Mouse (Mus musculus): ENCODE measurements around the gene Pars2. TPM values are rescaled to one million over a fixed set of nuclear protein-coding genes. Genes with fewer than 3 reads are reported as not detected.

Pars2 gene
- 11.5 and 12.5 TPM in 2 replicates for polyA plus RNA-seq (2014; fragmentation: Nextera tagmentation; extraction: Ambion mirVana)

GRCm38 (mm10) chr4:106650833-106651527 lies at the start of gene Pars2:
Gene Pars2, plus strand, starts transcription at chr4:106651069.
- DNase-seq (ENCODE audit: low spot score), result peak; percentile 99
- Histone ChIP-seq H3K27ac (ENCODE audit: low read depth, low read length) (no peak within 1 kb of the TSS), H3K4me2 (ENCODE audit: low read depth) (peak within 1 kb of the TSS; percentile 91), H3K9ac (ENCODE audit: low read length) (peak within 1 kb of the TSS; percentile 81), H3K36me3 (ENCODE audit: control insufficient read depth, insufficient read depth, low read length) (no peaks in the 10 kb centered on the region; the same call in 1 of the 2 replicates), H3K9me3 (ENCODE audit: control insufficient read depth, low read length) (no peaks in the 10 kb centered on the region), H3K4me3 (ENCODE audit: low read depth, low read length) (peak within 1 kb of the TSS; percentile 70), H3K4me1 (ENCODE audit: control insufficient read depth, insufficient read depth, low read length) (peaks cover 7% of the 10 kb centered on the region), H3K27me3 (ENCODE audit: control insufficient read depth, insufficient read depth, low read length) (no peaks in the 10 kb centered on the region)
- peak; percentile 97 for ATAC-seq (ENCODE audit: insufficient read depth, low FRiP score, low TSS enrichment)
- 3% methylated on average over 40 of the region's 40 CpGs for WGBS

- no peak overlapping the region for H3K9ac ChIP-seq (ENCODE audit: low read length)
Observed at GRCm38 (mm10) chr4:106606639-106607554, 44.0 kb upstream of the Pars2 start.

GRCm38 (mm10) chr4:106607905-106608304 lies 43.0 kb upstream of the Pars2 start:
- no peak for ATAC-seq (ENCODE audit: insufficient read depth, low FRiP score, low TSS enrichment)
- H3K27me3 ChIP-seq (ENCODE audit: control insufficient read depth, insufficient read depth, low read length), result no peaks in the 10 kb centered on the region

More at GRCm38 (mm10) chr4:106606639-106607554, 44.0 kb upstream of the Pars2 start:
- Histone ChIP-seq H3K9me3 (ENCODE audit: control insufficient read depth, low read length) (no peaks in the 10 kb centered on the region), H3K27me3 (ENCODE audit: control insufficient read depth, insufficient read depth, low read length) (no peaks in the 10 kb centered on the region), H3K36me3 (ENCODE audit: control insufficient read depth, insufficient read depth, low read length) (no peaks in the 10 kb centered on the region), H3K4me3 (ENCODE audit: low read depth, low read length) (no peak overlapping the region), H3K27ac (ENCODE audit: low read depth, low read length) (no peak overlapping the region), H3K4me2 (ENCODE audit: low read depth) (peak overlapping the region; percentile 30), H3K4me1 (ENCODE audit: control insufficient read depth, insufficient read depth, low read length) (no peaks in the 10 kb centered on the region)
- 42% methylated on average over 18 of the region's 18 CpGs for WGBS
- ATAC-seq (ENCODE audit: insufficient read depth, low FRiP score, low TSS enrichment) (peak; percentile 94), DNase-seq (ENCODE audit: low spot score) (peak; percentile 64)

GRCm38 (mm10) chr4:106613105-106613504 lies 37.8 kb upstream of the Pars2 start:
- H3K4me1 ChIP-seq (ENCODE audit: control insufficient read depth, insufficient read depth, low read length), result no peaks in the 10 kb centered on the region
- H3K4me3 ChIP-seq (ENCODE audit: low read depth, low read length), result no peak overlapping the region
- no peak overlapping the region for H3K9ac ChIP-seq (ENCODE audit: low read length)
- ATAC-seq (ENCODE audit: insufficient read depth, low FRiP score, low TSS enrichment), result no peak
- no peaks in the 10 kb centered on the region for H3K36me3 ChIP-seq (ENCODE audit: control insufficient read depth, insufficient read depth, low read length)
- no peak for DNase-seq (ENCODE audit: low spot score)
- no peak overlapping the region; the same call in 1 of the 2 replicates for H3K27ac ChIP-seq (ENCODE audit: low read depth, low read length)
- 80% methylated on average over 8 of the region's 8 CpGs for WGBS
- no peak overlapping the region for H3K4me2 ChIP-seq (ENCODE audit: low read depth)
- no peaks in the 10 kb centered on the region for H3K27me3 ChIP-seq (ENCODE audit: control insufficient read depth, insufficient read depth, low read length)
- H3K9me3 ChIP-seq (ENCODE audit: control insufficient read depth, low read length), result no peaks in the 10 kb centered on the region

More at GRCm38 (mm10) chr4:106607905-106608304, 43.0 kb upstream of the Pars2 start:
- DNase-seq (ENCODE audit: low spot score), result no peak
- Histone ChIP-seq H3K4me3 (ENCODE audit: low read depth, low read length) (no peak overlapping the region), H3K9me3 (ENCODE audit: control insufficient read depth, low read length) (no peaks in the 10 kb centered on the region), H3K9ac (ENCODE audit: low read length) (no peak overlapping the region), H3K4me2 (ENCODE audit: low read depth) (no peak overlapping the region), H3K4me1 (ENCODE audit: control insufficient read depth, insufficient read depth, low read length) (no peaks in the 10 kb centered on the region), H3K27ac (ENCODE audit: low read depth, low read length) (no peak overlapping the region), H3K36me3 (ENCODE audit: control insufficient read depth, insufficient read depth, low read length) (no peaks in the 10 kb centered on the region)
- WGBS, result 96% methylated on average over 1 of the region's 1 CpGs

GRCm38 (mm10) chr4:106613560-106613959 lies 37.3 kb upstream of the Pars2 start:
- Histone ChIP-seq H3K27ac (ENCODE audit: low read depth, low read length) (no peak overlapping the region), H3K36me3 (ENCODE audit: control insufficient read depth, insufficient read depth, low read length) (no peaks in the 10 kb centered on the region), H3K9me3 (ENCODE audit: control insufficient read depth, low read length) (no peaks in the 10 kb centered on the region), H3K27me3 (ENCODE audit: control insufficient read depth, insufficient read depth, low read length) (no peaks in the 10 kb centered on the region), H3K9ac (ENCODE audit: low read length) (no peak overlapping the region), H3K4me3 (ENCODE audit: low read depth, low read length) (no peak overlapping the region), H3K4me1 (ENCODE audit: control insufficient read depth, insufficient read depth, low read length) (no peaks in the 10 kb centered on the region), H3K4me2 (ENCODE audit: low read depth) (no peak overlapping the region)
- no peak for ATAC-seq (ENCODE audit: insufficient read depth, low FRiP score, low TSS enrichment)
- 85% methylated on average over 3 of the region's 3 CpGs for WGBS
- DNase-seq (ENCODE audit: low spot score), result no peak

GRCm38 (mm10) chr4:106614180-106614797 lies 36.6 kb upstream of the Pars2 start:
- DNase-seq (ENCODE audit: low spot score) (peak; percentile 73), ATAC-seq (ENCODE audit: insufficient read depth, low FRiP score, low TSS enrichment) (peak; percentile 61)
- Histone ChIP-seq H3K27ac (ENCODE audit: low read depth, low read length) (no peak overlapping the region), H3K27me3 (ENCODE audit: control insufficient read depth, insufficient read depth, low read length) (no peaks in the 10 kb centered on the region), H3K9ac (ENCODE audit: low read length) (no peak overlapping the region), H3K36me3 (ENCODE audit: control insufficient read depth, insufficient read depth, low read length) (no peaks in the 10 kb centered on the region), H3K4me2 (ENCODE audit: low read depth) (no peak overlapping the region), H3K9me3 (ENCODE audit: control insufficient read depth, low read length) (no peaks in the 10 kb centered on the region), H3K4me3 (ENCODE audit: low read depth, low read length) (no peak overlapping the region), H3K4me1 (ENCODE audit: control insufficient read depth, insufficient read depth, low read length) (no peaks in the 10 kb centered on the region)
- WGBS, result 41% methylated on average over 7 of the region's 7 CpGs

- H3K4me2 ChIP-seq (ENCODE audit: low read depth), result no peak overlapping the region
- no peaks in the 10 kb centered on the region for H3K9me3 ChIP-seq (ENCODE audit: control insufficient read depth, low read length)
- no peak overlapping the region for H3K9ac ChIP-seq (ENCODE audit: low read length)
- ATAC-seq (ENCODE audit: insufficient read depth, low FRiP score, low TSS enrichment), result no peak
- H3K27me3 ChIP-seq (ENCODE audit: control insufficient read depth, insufficient read depth, low read length), result no peaks in the 10 kb centered on the region
- no peaks in the 10 kb centered on the region for H3K4me1 ChIP-seq (ENCODE audit: control insufficient read depth, insufficient read depth, low read length)
- no peak overlapping the region for H3K27ac ChIP-seq (ENCODE audit: low read depth, low read length)
- no peaks in the 10 kb centered on the region for H3K36me3 ChIP-seq (ENCODE audit: control insufficient read depth, insufficient read depth, low read length)
- DNase-seq (ENCODE audit: low spot score), result no peak
- 85% methylated on average over 9 of the region's 9 CpGs for WGBS
- no peak overlapping the region for H3K4me3 ChIP-seq (ENCODE audit: low read depth, low read length)
Observed at GRCm38 (mm10) chr4:106614881-106615280, 36.0 kb upstream of the Pars2 start.

GRCm38 (mm10) chr4:106615637-106616036 lies 35.2 kb upstream of the Pars2 start:
- Histone ChIP-seq H3K4me1 (ENCODE audit: control insufficient read depth, insufficient read depth, low read length) (no peaks in the 10 kb centered on the region), H3K4me2 (ENCODE audit: low read depth) (no peak overlapping the region), H3K27ac (ENCODE audit: low read depth, low read length) (no peak overlapping the region), H3K27me3 (ENCODE audit: control insufficient read depth, insufficient read depth, low read length) (no peaks in the 10 kb centered on the region), H3K36me3 (ENCODE audit: control insufficient read depth, insufficient read depth, low read length) (no peaks in the 10 kb centered on the region), H3K9ac (ENCODE audit: low read length) (no peak overlapping the region), H3K9me3 (ENCODE audit: control insufficient read depth, low read length) (no peaks in the 10 kb centered on the region), H3K4me3 (ENCODE audit: low read depth, low read length) (no peak overlapping the region)
- DNase-seq (ENCODE audit: low spot score), result no peak
- ATAC-seq (ENCODE audit: insufficient read depth, low FRiP score, low TSS enrichment), result no peak
- 80% methylated on average over 12 of the region's 12 CpGs for WGBS

All from neural tube, embryonic 11.5 days (tissue).